ENCODE assay signal across 22 mouse cellular contexts in the genomic region with DNA sequence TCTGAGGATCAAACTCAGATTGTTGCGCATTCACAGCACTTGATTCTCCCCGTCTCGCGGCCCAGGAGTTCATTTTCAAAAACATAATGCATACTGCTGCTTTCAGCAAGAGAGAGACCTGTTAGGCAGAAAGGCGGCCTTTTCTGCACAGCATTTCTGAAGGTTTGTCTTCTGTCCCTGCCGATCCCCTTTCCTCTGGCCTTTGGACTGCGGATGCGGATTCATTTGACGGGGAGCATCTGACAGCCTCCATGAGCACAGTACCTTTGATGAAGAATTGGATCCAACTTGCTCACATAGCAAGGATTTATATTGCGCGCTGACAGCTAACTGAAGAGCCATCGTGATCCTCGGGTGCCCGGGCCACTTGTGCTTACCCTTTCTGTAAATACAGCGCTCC. TPM values are rescaled to one million over a fixed set of nuclear protein-coding genes. Genes with fewer than 3 reads are reported as not detected.
DNase-seq lines count a peak whose midpoint lies in the region; ATAC-seq and TF ChIP-seq lines count a peak whose summit lies in the region.
"Had no signal": no experiment of that assay in that cellular context is flagged by ENCODE, and none has a peak within 500 bp of the region (broad histone marks: within the 10 kb centered on the region; RNA-seq: fewer than 3 reads in every experiment).

No protein-coding gene starts in this region.

- no peak for ATAC-seq in hindbrain, embryonic 11.5 days (ENCODE audit: low FRiP score)
- ATAC-seq in hindbrain, embryonic 14.5 days (ENCODE audit: low FRiP score): no peak
- no peak for ATAC-seq in midbrain, embryonic 16.5 days
- ATAC-seq in kidney, embryonic 15.5 days (replicated peaks; ENCODE audit: low FRiP score): no peak
- no peak for ATAC-seq in erythroid progenitor cell, adult 5-6 weeks (replicated peaks; ENCODE audit: low FRiP score, poor library complexity, severe bottlenecking)
- ATAC-seq: forebrain, embryonic 16.5 days; inflammation-experienced regulatory T-cells, adult 6 months had no signal

- 52% methylated on average over 15 of the region's 15 CpGs for WGBS in hindbrain, embryonic 11.5 days
- 40% methylated on average over 15 of the region's 15 CpGs for WGBS in hindbrain, embryonic 14.5 days
- whole genome bisulfite sequencing in midbrain, embryonic 10.5 days: 44% methylated on average over 15 of the region's 15 CpGs
- WGBS in midbrain, embryonic 16.5 days: 47% methylated on average over 15 of the region's 15 CpGs
- WGBS in embryonic facial prominence, embryonic 10.5 days: 45% methylated on average over 15 of the region's 15 CpGs
- WGBS in kidney, embryonic 15.5 days: 39% methylated on average over 15 of the region's 15 CpGs

- no peak overlapping the region for H3K4me3 ChIP-seq in hindbrain, embryonic 11.5 days (ENCODE audit: low read depth, low read length)
- no peak overlapping the region for H3K4me3 ChIP-seq in hindbrain, embryonic 14.5 days (replicated peaks; ENCODE audit: low read length)
- H3K4me3 ChIP-seq in midbrain, embryonic 10.5 days: no peak overlapping the region
- H3K4me3 ChIP-seq in midbrain, embryonic 16.5 days (ENCODE audit: low read depth, low read length): no peak overlapping the region
- H3K4me3 ChIP-seq in embryonic facial prominence, embryonic 10.5 days: no peak overlapping the region
- H3K4me3 ChIP-seq in kidney, embryonic 15.5 days (replicated peaks): no peak overlapping the region
- H3K4me3 ChIP-seq: embryonic facial prominence, embryonic 15.5 days; erythroblast, embryonic 14.5 days; heart, embryonic 10.5 days; hindbrain, embryonic 15.5 days had no signal

- no peak overlapping the region for H3K9ac ChIP-seq in hindbrain, embryonic 11.5 days (ENCODE audit: low read depth, low read length)
- no peak overlapping the region for H3K9ac ChIP-seq in hindbrain, embryonic 14.5 days
- no peak overlapping the region for H3K9ac ChIP-seq in midbrain, embryonic 16.5 days (ENCODE audit: low read depth, low read length)
- no peak overlapping the region for H3K9ac ChIP-seq in kidney, embryonic 15.5 days
- H3K9ac ChIP-seq: embryonic facial prominence, embryonic 15.5 days; hindbrain, embryonic 15.5 days had no signal

- TF ChIP-seq CTCF in brain, embryonic 14.5 days (IDR thresholded peaks at IDR 0.05; ENCODE audit: borderline replicate concordance, extremely low read depth, insufficient read depth, insufficient read length): no peak

- H3K27me3 ChIP-seq in hindbrain, embryonic 11.5 days (ENCODE audit: control insufficient read depth, insufficient read depth, low read length): peaks cover 75% of the 10 kb centered on the region
- H3K27me3 ChIP-seq in hindbrain, embryonic 14.5 days (ENCODE audit: control insufficient read depth, insufficient read depth, low read length): peaks cover 93% of the 10 kb centered on the region
- peaks cover 100% of the 10 kb centered on the region for H3K27me3 ChIP-seq in midbrain, embryonic 10.5 days (ENCODE audit: low read depth, poor library complexity, severe bottlenecking)
- H3K27me3 ChIP-seq in midbrain, embryonic 16.5 days (ENCODE audit: control insufficient read depth, insufficient read depth, low read depth, low read length): peaks cover 34% of the 10 kb centered on the region
- H3K27me3 ChIP-seq in embryonic facial prominence, embryonic 10.5 days (replicated peaks; ENCODE audit: low read depth, poor library complexity, severe bottlenecking): peaks cover 100% of the 10 kb centered on the region
- peaks cover 96% of the 10 kb centered on the region for H3K27me3 ChIP-seq in kidney, embryonic 15.5 days

- no peak overlapping the region for H3K4me2 ChIP-seq in hindbrain, embryonic 11.5 days (replicated peaks; ENCODE audit: low read depth, low read length)
- no peak overlapping the region for H3K4me2 ChIP-seq in hindbrain, embryonic 14.5 days (replicated peaks)
- H3K4me2 ChIP-seq in midbrain, embryonic 16.5 days (ENCODE audit: low read length): no peak overlapping the region
- H3K4me2 ChIP-seq in kidney, embryonic 15.5 days: no peak overlapping the region
- H3K4me2 ChIP-seq: embryonic facial prominence, embryonic 15.5 days; hindbrain, embryonic 15.5 days had no signal

- no peaks in the 10 kb centered on the region for H3K36me3 ChIP-seq in hindbrain, embryonic 11.5 days (ENCODE audit: control insufficient read depth, insufficient read depth, low read length)
- no peaks in the 10 kb centered on the region for H3K36me3 ChIP-seq in hindbrain, embryonic 14.5 days (replicated peaks; ENCODE audit: control insufficient read depth, insufficient read depth)
- H3K36me3 ChIP-seq in midbrain, embryonic 10.5 days: no peaks in the 10 kb centered on the region
- no peaks in the 10 kb centered on the region for H3K36me3 ChIP-seq in midbrain, embryonic 16.5 days (ENCODE audit: control insufficient read depth, insufficient read depth, low read length)
- H3K36me3 ChIP-seq in embryonic facial prominence, embryonic 10.5 days (replicated peaks): no peaks in the 10 kb centered on the region
- no peaks in the 10 kb centered on the region for H3K36me3 ChIP-seq in kidney, embryonic 15.5 days
- H3K36me3 ChIP-seq: embryonic facial prominence, embryonic 15.5 days; heart, embryonic 10.5 days; hindbrain, embryonic 15.5 days had no signal

- no peak for TF ChIP-seq POLR2A in brain, embryonic 14.5 days (IDR thresholded peaks at IDR 0.05; ENCODE audit: borderline replicate concordance, extremely low read depth, insufficient read depth, insufficient read length, poor library complexity, severe bottlenecking)

- no peaks in the 10 kb centered on the region for H3K4me1 ChIP-seq in hindbrain, embryonic 11.5 days (replicated peaks; ENCODE audit: control insufficient read depth, insufficient read depth, low read length)
- no peaks in the 10 kb centered on the region for H3K4me1 ChIP-seq in hindbrain, embryonic 14.5 days (replicated peaks; ENCODE audit: control insufficient read depth, insufficient read depth, low read length)
- no peaks in the 10 kb centered on the region for H3K4me1 ChIP-seq in midbrain, embryonic 10.5 days
- no peaks in the 10 kb centered on the region for H3K4me1 ChIP-seq in midbrain, embryonic 16.5 days (ENCODE audit: control insufficient read depth, insufficient read depth, low read length)
- H3K4me1 ChIP-seq in embryonic facial prominence, embryonic 10.5 days: no peaks in the 10 kb centered on the region
- H3K4me1 ChIP-seq in kidney, embryonic 15.5 days: no peaks in the 10 kb centered on the region
- H3K4me1 ChIP-seq: embryonic facial prominence, embryonic 15.5 days; hindbrain, embryonic 15.5 days had no signal

- H3K9me3 ChIP-seq in hindbrain, embryonic 11.5 days (ENCODE audit: control insufficient read depth, low read length): no peaks in the 10 kb centered on the region
- no peaks in the 10 kb centered on the region for H3K9me3 ChIP-seq in hindbrain, embryonic 14.5 days (ENCODE audit: control insufficient read depth, low read length)
- no peaks in the 10 kb centered on the region for H3K9me3 ChIP-seq in midbrain, embryonic 10.5 days (replicated peaks)
- no peaks in the 10 kb centered on the region for H3K9me3 ChIP-seq in midbrain, embryonic 16.5 days (replicated peaks; ENCODE audit: control insufficient read depth, low read length, poor library complexity, severe bottlenecking)
- no peaks in the 10 kb centered on the region for H3K9me3 ChIP-seq in embryonic facial prominence, embryonic 10.5 days
- H3K9me3 ChIP-seq in kidney, embryonic 15.5 days (replicated peaks): no peaks in the 10 kb centered on the region
- H3K9me3 ChIP-seq: embryonic facial prominence, embryonic 15.5 days; heart, embryonic 10.5 days; hindbrain, embryonic 15.5 days had no signal

- DNase-seq in hindbrain, embryonic 11.5 days (ENCODE audit: low spot score): peak; percentile 41
- DNase-seq in hindbrain, embryonic 14.5 days (ENCODE audit: low spot score): no peak
- DNase-seq in midbrain, embryonic 10.5 days (ENCODE audit: low spot score): peak; percentile 30
- DNase-seq in brain, embryonic 14.5 days (ENCODE audit: low read depth): peak; percentile 55
- DNase-seq in embryonic facial prominence, embryonic 10.5 days (ENCODE audit: low spot score): peak; percentile 29
- DNase-seq: adrenal gland, postnatal 14 days; cerebellum, adult 2 months; gastrocnemius, postnatal 10 days; heart, adult 18-20 months; heart, postnatal 10 days; heart, postnatal 4 days had no signal

- no peak overlapping the region for H3K27ac ChIP-seq in hindbrain, embryonic 11.5 days (ENCODE audit: low read depth, low read length)
- H3K27ac ChIP-seq in hindbrain, embryonic 14.5 days: no peak overlapping the region
- H3K27ac ChIP-seq in midbrain, embryonic 10.5 days (replicated peaks): no peak overlapping the region
- no peak overlapping the region for H3K27ac ChIP-seq in midbrain, embryonic 16.5 days (ENCODE audit: low read length)
- no peak overlapping the region for H3K27ac ChIP-seq in embryonic facial prominence, embryonic 10.5 days (replicated peaks)
- no peak overlapping the region for H3K27ac ChIP-seq in kidney, embryonic 15.5 days
- H3K27ac ChIP-seq: embryonic facial prominence, embryonic 15.5 days; heart, embryonic 10.5 days; hindbrain, embryonic 15.5 days had no signal

RNA-seq across cellular contexts. Expression of a gene that starts 6.3 kb away (rescaled TPM):
- polyA plus RNA-seq in hindbrain, embryonic 11.5 days (2014; fragmentation: Nextera tagmentation; extraction: Ambion mirVana): 16.1 and 24.7 TPM in 2 replicates
- polyA plus RNA-seq in hindbrain, embryonic 14.5 days (2014; fragmentation: Nextera tagmentation; extraction: Ambion mirVana): 34.9 and 37.5 TPM in 2 replicates
- polyA plus RNA-seq in midbrain, embryonic 10.5 days (2016; fragmentation: Nextera tagmentation; extraction: Ambion mirVana): 18.1 and 19.3 TPM in 2 replicates
- polyA plus RNA-seq in midbrain, embryonic 16.5 days (2015; fragmentation: Nextera tagmentation; extraction: Ambion mirVana): 35.4 and 50.3 TPM in 2 replicates
- 12.8 and 19.0 TPM in 2 replicates for polyA plus RNA-seq in brain, embryonic 14.5 days (2012; rRNA removed)
- polyA plus RNA-seq in embryonic facial prominence, embryonic 10.5 days (2016; fragmentation: Nextera tagmentation; extraction: Ambion mirVana): 18.8 and 21.0 TPM in 2 replicates
- polyA plus RNA-seq in kidney, embryonic 15.5 days (2015; fragmentation: Nextera tagmentation; extraction: Ambion mirVana): 8.4 and 9.1 TPM in 2 replicates
- total RNA-seq in erythroid progenitor cell, adult 5-6 weeks (2015; ENCODE audit: low replicate concordance): not detected in 2 replicates
- total RNA-seq in erythroid progenitor cell, adult 5-6 weeks (2017; ENCODE audit: low replicate concordance): not detected in 2 replicates
- total RNA-seq: MEL had no signal
- polyA plus RNA-seq: C2C12 had no signal

RNA-seq across cellular contexts. Expression of a gene that starts 52.4 kb away (rescaled TPM):
- 0.08 and 0.27 TPM in 2 replicates for polyA plus RNA-seq in hindbrain, embryonic 11.5 days (2014; fragmentation: Nextera tagmentation; extraction: Ambion mirVana)
- 0.35 and 0.63 TPM in 2 replicates for polyA plus RNA-seq in hindbrain, embryonic 14.5 days (2014; fragmentation: Nextera tagmentation; extraction: Ambion mirVana)
- polyA plus RNA-seq in midbrain, embryonic 10.5 days (2016; fragmentation: Nextera tagmentation; extraction: Ambion mirVana): 0.25 and 0.30 TPM in 2 replicates
- 0.88 and 1.1 TPM in 2 replicates for polyA plus RNA-seq in midbrain, embryonic 16.5 days (2015; fragmentation: Nextera tagmentation; extraction: Ambion mirVana)
- 0.26 and 0.45 TPM in 2 replicates for polyA plus RNA-seq in brain, embryonic 14.5 days (2012; rRNA removed)
- 0.10 and 0.12 TPM in 2 replicates for polyA plus RNA-seq in embryonic facial prominence, embryonic 10.5 days (2016; fragmentation: Nextera tagmentation; extraction: Ambion mirVana)
- 0.10 and 0.13 TPM in 2 replicates for polyA plus RNA-seq in kidney, embryonic 15.5 days (2015; fragmentation: Nextera tagmentation; extraction: Ambion mirVana)
- total RNA-seq in erythroid progenitor cell, adult 5-6 weeks (2015; ENCODE audit: low replicate concordance): not detected in 2 replicates
- not detected in 2 replicates for total RNA-seq in erythroid progenitor cell, adult 5-6 weeks (2017; ENCODE audit: low replicate concordance)
- total RNA-seq: heart, postnatal 4 days; MEL had no signal
- polyA plus RNA-seq: C2C12; erythroblast, embryonic 14.5 days; inflammation-experienced regulatory T-cells, adult 6 months had no signal
